Mouse (Mus musculus): ENCODE results near the gene Mbtd1.

Mbtd1 gene

GRCm38 (mm10) chr11:93948887-93949567 is 63.4 kb downstream of the Mbtd1 start:
- DNase-seq (ENCODE audit: low read depth, low spot score) = no peak

- no peak for DNase-seq (ENCODE audit: low read depth, low spot score)
Observed at GRCm38 (mm10) chr11:93950045-93950444, 64.4 kb downstream of the Mbtd1 start.

- no peak for DNase-seq (ENCODE audit: low read depth, low spot score)
Observed at GRCm38 (mm10) chr11:93952376-93952775, 66.7 kb downstream of the Mbtd1 start.

- peak; percentile 60 for DNase-seq (ENCODE audit: low read depth, low spot score)
Observed at GRCm38 (mm10) chr11:93954738-93955255, 69.1 kb downstream of the Mbtd1 start.

GRCm38 (mm10) chr11:93955256-93956150 is 69.9 kb downstream of the Mbtd1 start:
- DNase-seq (ENCODE audit: low read depth, low spot score) = peak; percentile 93

- DNase-seq (ENCODE audit: low read depth, low spot score) = no peak
Observed at GRCm38 (mm10) chr11:93956159-93956558, 70.5 kb downstream of the Mbtd1 start, which contains the start of gene Nme2. Gene Nme2, minus strand, starts transcription at chr11:93956259.

- DNase-seq (ENCODE audit: low read depth, low spot score) = no peak
Observed at GRCm38 (mm10) chr11:93957031-93957555, 71.4 kb downstream of the Mbtd1 start.

GRCm38 (mm10) chr11:93957746-93958145 is 72.1 kb downstream of the Mbtd1 start:
- no peak for DNase-seq (ENCODE audit: low read depth, low spot score)

- no peak for DNase-seq (ENCODE audit: low read depth, low spot score)
Observed at GRCm38 (mm10) chr11:93961482-93961881, 75.8 kb downstream of the Mbtd1 start.

GRCm38 (mm10) chr11:93963013-93963412 is 77.4 kb downstream of the Mbtd1 start:
- DNase-seq (ENCODE audit: low read depth, low spot score) = peak; percentile 57

GRCm38 (mm10) chr11:93965391-93965790 is 79.7 kb downstream of the Mbtd1 start:
- DNase-seq (ENCODE audit: low read depth, low spot score) = peak; percentile 89

GRCm38 (mm10) chr11:93967381-93967780 is 81.7 kb downstream of the Mbtd1 start:
- DNase-seq (ENCODE audit: low read depth, low spot score) = no peak

GRCm38 (mm10) chr11:93968005-93968847 is 82.6 kb downstream of the Mbtd1 start, which contains the start of the genes Gm20390 and Nme1:
Gene Gm20390, minus strand, starts transcription at chr11:93968293.
Gene Nme1, minus strand, starts transcription at chr11:93968521.
- peak; percentile 100 for DNase-seq (ENCODE audit: low read depth, low spot score)

GRCm38 (mm10) chr11:93968848-93969128 is 83.1 kb downstream of the Mbtd1 start:
- no peak for DNase-seq (ENCODE audit: low read depth, low spot score)

GRCm38 (mm10) chr11:93969171-93969570 is 83.5 kb downstream of the Mbtd1 start:
- no peak for DNase-seq (ENCODE audit: low read depth, low spot score)

GRCm38 (mm10) chr11:93969799-93970198 is 84.1 kb downstream of the Mbtd1 start:
- DNase-seq (ENCODE audit: low read depth, low spot score) = no peak

GRCm38 (mm10) chr11:93972951-93973350 is 87.3 kb downstream of the Mbtd1 start:
- no peak for DNase-seq (ENCODE audit: low read depth, low spot score)

GRCm38 (mm10) chr11:93979502-93980049 is 93.9 kb downstream of the Mbtd1 start:
- no peak for DNase-seq (ENCODE audit: low read depth, low spot score)

- no peak for DNase-seq (ENCODE audit: low read depth, low spot score)
Observed at GRCm38 (mm10) chr11:93984619-93985018, 99.0 kb downstream of the Mbtd1 start.

GRCm38 (mm10) chr11:93985265-93985664 is 99.6 kb downstream of the Mbtd1 start:
- no peak for DNase-seq (ENCODE audit: low read depth, low spot score)

GRCm38 (mm10) chr11:93986298-93986697 is 100.6 kb downstream of the Mbtd1 start:
- DNase-seq (ENCODE audit: low read depth, low spot score) = peak; percentile 16

Data from brain, adult 2 months (tissue).